Mouse (Mus musculus) brain, embryonic 14.5 days (tissue): ENCODE data around the gene Ctdspl. TPM values are rescaled to one million over a fixed set of nuclear protein-coding genes. Genes with fewer than 3 reads are reported as not detected.

ENCODE experiments used
- DNase-seq: peaks from one replicate; pipeline ENCODE4 v3.0.0-alpha.2; 2011; ENCODE audit warnings: low read depth
- CTCF ChIP-seq: fragments of 200-500 bp; IDR thresholded peaks from 2 replicates; pipeline ENCODE4 v1.5.1; 2012; ENCODE audit warnings: inconsistent platforms, mild to moderate bottlenecking, moderate library complexity, borderline replicate concordance; ENCODE audit not compliant: insufficient read depth, insufficient read length; ENCODE audit errors: extremely low read depth
- POLR2A ChIP-seq: fragments of 200-500 bp; IDR thresholded peaks from 2 replicates; pipeline ENCODE4 v1.6.1; 2012; ENCODE audit warnings: mild to moderate bottlenecking, inconsistent platforms, borderline replicate concordance; ENCODE audit not compliant: poor library complexity, insufficient read depth, insufficient read length, severe bottlenecking; ENCODE audit errors: extremely low read depth
- polyA plus RNA-seq: library from polyadenylated mRNA; depleted of rRNA; stranded (reverse); fragments of >200 nt; gene quantifications from 2 replicates; pipeline ENCODE4 v1.2.3, GENCODE M21; 2012; rRNA removed

Gene Ctdspl
- 13.8 and 16.0 TPM in 2 replicates for polyA plus RNA-seq

DNA sequence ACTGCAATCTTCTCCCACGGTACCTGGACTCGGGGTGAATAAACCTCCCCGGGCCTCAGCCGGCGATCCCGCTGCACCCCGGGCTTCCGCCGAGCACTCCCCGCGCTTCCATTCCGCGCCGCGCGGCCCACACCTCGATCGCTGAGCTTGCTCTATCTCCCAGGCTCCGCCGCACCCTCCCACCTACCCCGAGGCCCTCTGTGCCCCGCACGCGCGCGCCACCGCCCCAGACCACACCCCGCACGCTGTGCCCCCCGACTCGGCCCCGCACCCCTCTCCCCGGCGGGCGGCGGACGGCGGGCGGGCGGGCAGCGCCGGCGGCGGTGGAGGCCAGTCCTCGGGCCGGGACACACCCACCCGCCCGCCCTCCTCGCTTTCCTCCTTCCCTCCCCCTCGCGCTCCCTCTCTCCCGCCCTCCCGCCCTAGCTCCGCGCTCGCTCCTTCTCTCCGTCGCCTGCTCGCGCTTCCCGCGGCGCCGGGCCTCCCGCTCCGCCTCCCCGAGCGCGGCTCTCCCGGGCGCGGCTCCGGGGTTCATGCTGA is at the start of gene Ctdspl:
Gene Ctdspl, plus strand, starts transcription at position 343 of the 540 bp plus-strand sequence.
- TF ChIP-seq POLR2A (no peak), CTCF (no peak)

DNA sequence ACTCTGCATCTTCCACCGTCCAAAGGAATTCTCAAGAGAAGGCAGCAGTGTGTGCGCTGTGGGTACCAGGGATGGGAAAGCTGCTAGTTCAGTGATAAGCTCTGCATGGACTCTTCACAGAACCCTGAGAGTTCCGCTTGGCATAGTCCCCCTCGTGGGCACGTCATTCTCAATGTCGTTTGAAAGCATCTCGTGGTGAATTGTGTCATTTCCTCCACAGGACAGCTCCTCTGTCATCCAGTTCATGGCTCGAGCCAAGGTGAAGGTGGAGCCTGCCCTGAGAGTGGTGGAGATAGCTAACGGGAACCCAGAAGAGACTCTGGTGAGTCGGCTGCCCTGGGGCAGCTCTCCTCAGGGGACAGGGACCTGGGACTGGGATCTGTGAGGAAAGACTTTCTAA is 49.4 kb upstream of the Ctdspl start:
- DNase-seq: no peak
- TF ChIP-seq POLR2A (no peak), CTCF (no peak)

More for the DNA sequence above, at the start of gene Ctdspl:
- DNase-seq: peak; percentile 60

- DNase-seq: no peak
- no peak for TF ChIP-seq CTCF
- no peak for TF ChIP-seq POLR2A
Measured at GRCm38 (mm10) chr9:118877365-118878008, 48.8 kb upstream of the Ctdspl start.

DNA sequence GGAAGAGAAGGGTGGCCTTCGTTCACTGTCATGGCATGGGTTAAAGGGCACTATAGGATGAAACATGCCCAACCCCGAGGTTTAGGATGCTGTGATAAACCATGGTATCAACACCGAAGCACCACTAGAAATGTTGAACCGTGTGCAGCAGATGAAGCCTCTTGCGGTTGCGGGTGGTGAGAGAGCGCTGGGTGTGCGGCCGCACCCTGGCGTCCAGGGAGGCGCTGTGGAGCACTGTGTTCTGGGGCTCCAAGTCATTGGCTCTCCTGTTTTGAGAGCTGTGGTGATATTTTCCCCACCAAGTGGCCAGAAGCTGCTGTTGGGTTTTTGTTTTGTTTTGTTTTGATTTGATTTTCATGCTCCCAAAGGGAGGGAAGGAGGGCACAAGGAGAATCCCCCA is 47.7 kb upstream of the Ctdspl start:
- no peak for DNase-seq
- no peak for TF ChIP-seq CTCF
- TF ChIP-seq POLR2A: no peak

- TF ChIP-seq CTCF: peak; percentile 41; the same call in 1 of the 2 replicates
- TF ChIP-seq POLR2A: no peak
- no peak for DNase-seq
Measured at GRCm38 (mm10) chr9:118881281-118881945, 44.8 kb upstream of the Ctdspl start.

- TF ChIP-seq POLR2A (no peak), CTCF (no peak)
- no peak for DNase-seq
Measured at GRCm38 (mm10) chr9:118881946-118882284, 44.3 kb upstream of the Ctdspl start.

DNA sequence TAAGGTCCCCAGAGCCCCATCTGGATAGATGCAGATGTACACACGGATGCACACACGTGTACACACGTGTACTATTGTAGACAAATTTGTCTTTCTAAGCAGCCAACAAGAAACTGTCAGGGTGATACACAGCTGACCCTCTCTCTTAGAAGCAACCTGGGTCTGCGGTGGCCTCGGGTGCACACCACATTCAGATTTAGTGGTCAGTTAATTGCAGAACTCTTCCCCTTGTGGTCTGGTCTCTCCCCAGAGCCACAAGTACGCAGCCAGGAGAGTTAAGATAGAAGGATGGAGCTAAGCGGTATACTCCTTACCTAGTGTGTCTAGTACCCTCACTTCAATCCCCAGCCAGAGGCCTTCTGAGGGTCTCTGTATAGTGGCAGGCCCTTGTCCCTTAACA is 43.1 kb upstream of the Ctdspl start:
- TF ChIP-seq CTCF (no peak), POLR2A (no peak)
- DNase-seq: no peak

- TF ChIP-seq CTCF (no peak), POLR2A (no peak)
- DNase-seq: no peak
Measured at GRCm38 (mm10) chr9:118885785-118886184, 40.5 kb upstream of the Ctdspl start.

DNA sequence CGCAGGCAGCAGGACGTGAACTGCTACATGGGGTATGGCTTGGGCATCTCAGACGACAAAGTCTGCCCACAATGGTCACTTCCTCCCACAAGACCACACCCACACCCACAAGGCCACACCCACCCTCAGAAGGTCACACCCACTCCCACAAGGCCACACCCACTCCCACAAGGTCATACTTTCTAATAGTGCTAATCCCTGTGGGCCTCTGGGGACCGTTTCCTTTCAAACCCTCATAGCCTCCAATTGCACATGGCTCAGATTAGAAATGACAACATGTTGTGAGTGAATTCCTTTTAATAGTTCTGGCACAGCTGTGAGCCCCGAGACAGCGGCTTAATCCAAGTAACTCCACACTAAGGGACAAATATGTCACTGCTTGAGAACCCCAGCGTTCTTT is 39.1 kb upstream of the Ctdspl start:
- no peak for DNase-seq
- TF ChIP-seq POLR2A (no peak), CTCF (no peak)

DNA sequence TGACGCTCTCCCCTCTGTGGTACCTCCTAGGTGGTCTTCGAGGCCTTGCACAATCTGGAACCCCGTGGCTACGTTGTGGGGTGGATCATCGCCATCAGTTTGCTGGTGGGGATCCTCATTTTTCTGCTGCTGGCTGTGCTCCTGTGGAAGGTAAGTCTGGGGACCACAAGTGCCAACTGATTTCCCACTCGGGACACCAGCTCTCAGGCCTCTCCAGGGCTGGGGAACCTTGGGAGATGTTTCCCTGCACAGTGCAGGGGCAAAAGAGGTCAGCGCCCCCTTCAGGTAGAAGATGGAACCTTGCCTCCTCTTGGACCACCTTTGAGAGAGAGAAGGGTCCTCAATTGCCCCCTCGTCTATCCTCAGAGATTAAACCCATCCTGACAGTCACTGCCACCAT is 38.5 kb upstream of the Ctdspl start:
- DNase-seq: no peak
- TF ChIP-seq POLR2A (no peak), CTCF (0 out of 2 replicates have a peak, but pooled peaks have one; percentile 12)

GRCm38 (mm10) chr9:118890149-118890548 is 36.1 kb upstream of the Ctdspl start:
- DNase-seq: no peak
- TF ChIP-seq CTCF (no peak), POLR2A (no peak)
